Mouse (Mus musculus): ENCODE measurements at regions not wholly inside any gene's neighbourhood (a gene's known extent, or its start where the extent isn't known, plus 50 kb on each side); places are given as distances from the start of the nearest gene placed in this dataset.

DNA sequence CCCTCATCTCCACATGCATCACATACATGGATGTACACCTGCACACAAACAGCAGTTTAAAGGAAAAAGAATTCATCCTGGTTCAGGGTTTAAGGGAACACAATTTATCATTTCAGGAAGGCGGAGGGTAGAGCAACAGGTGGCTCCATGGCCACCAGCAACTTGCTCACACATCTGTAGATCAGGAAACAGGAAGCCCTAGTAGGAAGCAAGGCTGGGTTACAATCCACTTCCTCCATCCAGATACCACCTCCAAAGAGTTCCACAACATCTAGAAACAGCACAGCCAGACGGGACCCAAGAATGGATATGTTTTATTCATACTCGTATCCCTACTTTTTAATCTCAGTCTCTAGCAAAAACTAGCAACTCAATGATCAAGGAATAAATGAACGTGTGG lies 97.0 kb downstream of the Sox4 start:
- TF ChIP-seq CTCF (IDR thresholded peaks at IDR 0.05; ENCODE audit: borderline replicate concordance, control insufficient read depth, extremely low read depth, insufficient read depth, low read length, poor library complexity) = no peak
- TF ChIP-seq POLR2A (IDR thresholded peaks at IDR 0.05; ENCODE audit: control insufficient read depth, extremely low read depth, insufficient read depth, low read length, poor library complexity) = no peak

Measured in thymus, adult 2 months (tissue).